Mouse (Mus musculus): ENCODE measurements around the gene Twist1. TPM values are rescaled to one million over a fixed set of nuclear protein-coding genes. Genes with fewer than 3 reads are reported as not detected.

Twist1 gene
- total and polyA plus RNA-seq, 2 experiments = 0.20 to 0.92 TPM

GRCm38 (mm10) chr12:33954931-33955565 is 2.4 kb upstream of the Twist1 start:
- 14% methylated on average over 8 of the region's 8 CpGs for WGBS
- no peak for DNase-seq (ENCODE audit: extremely low read depth, low read depth, low spot score)
- no peak overlapping the region for H3K9ac ChIP-seq (ENCODE audit: low read depth, low read length)
- H3K27ac ChIP-seq (replicated peaks; ENCODE audit: insufficient read depth, low read depth, low read length) = no peak overlapping the region
- H3K4me1 ChIP-seq (ENCODE audit: control insufficient read depth, insufficient read depth, low read length) = no peaks in the 10 kb centered on the region
- H3K4me3 ChIP-seq (ENCODE audit: insufficient read depth, low read depth, low read length) = no peak overlapping the region
- TF ChIP-seq POLR2A (IDR thresholded peaks at IDR 0.05; ENCODE audit: extremely low read depth, insufficient read depth, low read length) = no peak
- TF ChIP-seq CTCF (IDR thresholded peaks at IDR 0.05; ENCODE audit: low read depth, low read length) = no peak
- peaks cover 25% of the 10 kb centered on the region for H3K27me3 ChIP-seq (ENCODE audit: control insufficient read depth, insufficient read depth, low read length)
- H3K79me2 ChIP-seq (ENCODE audit: control insufficient read depth, insufficient read depth, low read length) = no peaks in the 10 kb centered on the region
- H3K36me3 ChIP-seq (ENCODE audit: control insufficient read depth, insufficient read depth, low read length) = no peaks in the 10 kb centered on the region

GRCm38 (mm10) chr12:33955606-33956295 is 1.7 kb upstream of the Twist1 start:
- no peak overlapping the region for H3K4me3 ChIP-seq (ENCODE audit: insufficient read depth, low read depth, low read length)
- H3K4me1 ChIP-seq (ENCODE audit: control insufficient read depth, insufficient read depth, low read length) = no peaks in the 10 kb centered on the region
- H3K36me3 ChIP-seq (ENCODE audit: control insufficient read depth, insufficient read depth, low read length) = no peaks in the 10 kb centered on the region
- no peak overlapping the region for H3K9ac ChIP-seq (ENCODE audit: low read depth, low read length)
- H3K79me2 ChIP-seq (ENCODE audit: control insufficient read depth, insufficient read depth, low read length) = no peaks in the 10 kb centered on the region
- DNase-seq (ENCODE audit: extremely low read depth, low read depth, low spot score) = no peak
- TF ChIP-seq POLR2A (IDR thresholded peaks at IDR 0.05; ENCODE audit: extremely low read depth, insufficient read depth, low read length) (no peak), CTCF (IDR thresholded peaks at IDR 0.05; ENCODE audit: low read depth, low read length) (no peak)
- 7% methylated on average over 28 of the region's 28 CpGs for WGBS
- H3K27me3 ChIP-seq (ENCODE audit: control insufficient read depth, insufficient read depth, low read length) = peaks cover 25% of the 10 kb centered on the region
- no peak overlapping the region for H3K27ac ChIP-seq (replicated peaks; ENCODE audit: insufficient read depth, low read depth, low read length)

DNA sequence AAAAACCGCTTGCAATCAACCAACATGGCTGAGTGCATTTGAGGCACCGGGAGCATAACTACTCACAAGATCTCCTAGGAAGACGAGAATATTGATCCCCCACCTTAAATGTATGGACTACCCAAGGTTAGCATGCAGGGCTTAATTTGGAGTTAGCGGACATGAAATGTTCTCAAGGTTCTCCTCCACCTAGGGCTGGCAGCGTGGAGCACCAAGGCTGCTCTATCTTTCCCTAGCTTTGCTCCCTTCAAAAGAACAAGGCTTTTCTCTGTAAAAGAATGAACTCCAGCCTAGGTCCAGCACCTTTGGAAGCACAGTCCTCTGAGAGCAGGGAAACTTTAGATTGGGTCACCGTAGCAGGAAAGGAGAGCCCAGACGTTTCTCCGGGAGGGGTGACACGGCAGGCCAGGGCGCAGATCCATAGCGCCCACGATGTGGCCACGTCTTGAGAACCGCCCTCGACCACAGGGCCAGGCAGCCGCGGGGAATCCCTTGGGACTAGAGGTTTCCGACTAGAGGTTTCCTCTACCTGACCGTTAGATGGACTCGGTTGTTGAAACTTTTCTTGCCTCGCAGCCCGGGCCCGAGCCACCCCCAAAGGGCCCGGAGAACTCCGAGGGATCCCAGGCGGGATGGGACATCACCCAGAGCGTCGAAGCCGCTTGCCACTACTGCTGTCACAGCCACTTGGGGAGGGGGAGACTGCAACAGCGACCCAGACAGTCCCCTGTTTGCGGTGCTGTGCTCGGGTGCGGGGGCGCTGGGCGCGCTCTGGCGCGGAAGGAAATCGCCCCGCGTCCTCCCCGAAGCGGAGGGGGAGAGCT is 683 bp upstream of the Twist1 start:
- Histone ChIP-seq H3K27ac (replicated peaks; ENCODE audit: insufficient read depth, low read depth, low read length) (no peak overlapping the region; the same call in 1 of the 2 replicates), H3K27me3 (ENCODE audit: control insufficient read depth, insufficient read depth, low read length) (peaks cover 25% of the 10 kb centered on the region), H3K4me3 (ENCODE audit: insufficient read depth, low read depth, low read length) (peak overlapping the region; percentile 64), H3K79me2 (ENCODE audit: control insufficient read depth, insufficient read depth, low read length) (no peaks in the 10 kb centered on the region), H3K9ac (ENCODE audit: low read depth, low read length) (peak overlapping the region; percentile 49; the same call in 1 of the 2 replicates), H3K36me3 (ENCODE audit: control insufficient read depth, insufficient read depth, low read length) (no peaks in the 10 kb centered on the region), H3K4me1 (ENCODE audit: control insufficient read depth, insufficient read depth, low read length) (no peaks in the 10 kb centered on the region)
- WGBS = 4% methylated on average over 40 of the region's 43 CpGs
- DNase-seq (ENCODE audit: extremely low read depth, low read depth, low spot score) = no peak
- TF ChIP-seq CTCF (IDR thresholded peaks at IDR 0.05; ENCODE audit: low read depth, low read length) (no peak), POLR2A (IDR thresholded peaks at IDR 0.05; ENCODE audit: extremely low read depth, insufficient read depth, low read length) (no peak)

DNA sequence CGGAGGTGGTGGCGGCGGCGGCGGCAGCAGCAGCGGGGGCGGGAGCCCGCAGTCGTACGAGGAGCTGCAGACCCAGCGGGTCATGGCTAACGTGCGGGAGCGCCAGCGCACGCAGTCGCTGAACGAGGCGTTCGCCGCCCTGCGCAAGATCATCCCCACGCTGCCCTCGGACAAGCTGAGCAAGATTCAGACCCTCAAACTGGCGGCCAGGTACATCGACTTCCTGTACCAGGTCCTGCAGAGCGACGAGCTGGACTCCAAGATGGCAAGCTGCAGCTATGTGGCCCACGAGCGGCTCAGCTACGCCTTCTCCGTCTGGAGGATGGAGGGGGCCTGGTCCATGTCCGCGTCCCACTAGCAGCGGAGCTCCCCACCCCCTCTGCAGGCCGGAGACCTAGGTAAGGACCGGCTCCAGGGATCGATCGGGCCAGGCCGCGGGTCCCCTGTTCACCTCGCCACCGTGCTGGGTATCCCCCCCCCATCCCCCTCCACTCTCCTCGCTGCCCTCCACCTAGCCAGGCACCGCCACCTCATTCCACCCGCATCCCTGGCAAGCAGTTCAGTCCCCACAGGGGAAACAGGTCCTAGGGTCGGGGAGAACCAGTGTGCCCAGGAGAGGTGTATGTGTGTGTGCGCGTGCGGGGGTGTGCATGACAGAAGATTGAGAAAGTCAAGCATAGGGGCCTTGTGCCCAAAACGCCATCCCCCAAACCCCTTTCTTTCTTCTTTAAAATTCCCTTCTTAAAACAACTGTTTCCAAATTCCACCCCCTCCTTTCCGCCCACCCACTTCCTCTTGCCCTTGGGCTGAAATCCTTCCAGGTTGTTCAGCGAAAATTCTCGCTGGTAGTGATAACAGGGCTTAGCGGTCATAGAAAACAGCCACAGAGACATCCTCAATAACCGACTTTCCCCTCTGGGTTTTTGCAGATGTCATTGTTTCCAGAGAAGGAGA is 1.0 kb downstream of the Twist1 start:
- no peak for DNase-seq (ENCODE audit: extremely low read depth, low read depth, low spot score)
- H3K4me1 ChIP-seq (ENCODE audit: control insufficient read depth, insufficient read depth, low read length) = no peaks in the 10 kb centered on the region
- WGBS = 3% methylated on average over 53 of the region's 56 CpGs
- H3K4me3 ChIP-seq (ENCODE audit: insufficient read depth, low read depth, low read length) = peak overlapping the region; percentile 71
- H3K9ac ChIP-seq (ENCODE audit: low read depth, low read length) = peak overlapping the region; percentile 70
- H3K27me3 ChIP-seq (ENCODE audit: control insufficient read depth, insufficient read depth, low read length) = peaks cover 25% of the 10 kb centered on the region
- H3K27ac ChIP-seq (replicated peaks; ENCODE audit: insufficient read depth, low read depth, low read length) = no peak overlapping the region; the same call in 1 of the 2 replicates
- H3K79me2 ChIP-seq (ENCODE audit: control insufficient read depth, insufficient read depth, low read length) = no peaks in the 10 kb centered on the region
- no peaks in the 10 kb centered on the region for H3K36me3 ChIP-seq (ENCODE audit: control insufficient read depth, insufficient read depth, low read length)
- TF ChIP-seq POLR2A (IDR thresholded peaks at IDR 0.05; ENCODE audit: extremely low read depth, insufficient read depth, low read length) = no peak
- TF ChIP-seq CTCF (IDR thresholded peaks at IDR 0.05; ENCODE audit: low read depth, low read length) = no peak

DNA sequence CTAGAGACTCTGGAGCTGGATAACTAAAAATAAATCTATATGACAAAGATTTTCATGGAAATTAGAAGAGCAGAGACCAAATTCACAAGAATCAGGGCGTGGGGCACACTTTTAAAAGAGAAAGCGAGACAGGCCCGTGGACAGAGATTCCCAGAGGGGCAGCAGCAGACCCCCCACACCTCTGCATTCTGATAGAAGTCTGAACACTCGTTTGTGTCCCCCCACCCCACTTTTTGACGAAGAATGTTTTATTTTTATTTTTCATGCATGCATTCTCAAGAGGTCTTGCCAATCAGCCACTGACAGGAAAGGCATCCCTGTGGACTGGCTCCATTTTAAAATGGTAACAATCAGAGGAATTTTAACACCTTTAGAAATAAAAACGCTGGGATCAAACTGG is 1.7 kb downstream of the Twist1 start:
- no peak for TF ChIP-seq CTCF (IDR thresholded peaks at IDR 0.05; ENCODE audit: low read depth, low read length)
- no peak for TF ChIP-seq POLR2A (IDR thresholded peaks at IDR 0.05; ENCODE audit: extremely low read depth, insufficient read depth, low read length)

More for the DNA sequence above, 1.7 kb downstream of the Twist1 start:
- Histone ChIP-seq H3K36me3 (ENCODE audit: control insufficient read depth, insufficient read depth, low read length) (no peaks in the 10 kb centered on the region), H3K79me2 (ENCODE audit: control insufficient read depth, insufficient read depth, low read length) (no peaks in the 10 kb centered on the region), H3K4me3 (ENCODE audit: insufficient read depth, low read depth, low read length) (no peak overlapping the region), H3K27me3 (ENCODE audit: control insufficient read depth, insufficient read depth, low read length) (peaks cover 25% of the 10 kb centered on the region), H3K27ac (replicated peaks; ENCODE audit: insufficient read depth, low read depth, low read length) (no peak overlapping the region), H3K4me1 (ENCODE audit: control insufficient read depth, insufficient read depth, low read length) (no peaks in the 10 kb centered on the region), H3K9ac (ENCODE audit: low read depth, low read length) (no peak overlapping the region)
- no peak for DNase-seq (ENCODE audit: extremely low read depth, low read depth, low spot score)
- WGBS = 9% methylated on average over 6 of the region's 6 CpGs
